Mouse (Mus musculus) adrenal gland, adult 2 months (tissue): Measurements from ENCODE around the gene 1700001O22Rik. TPM values are rescaled to one million over a fixed set of nuclear protein-coding genes. Genes with fewer than 3 reads are reported as not detected.

Experiments used
- DNase-seq: peaks from one replicate; pipeline ENCODE4 v3.0.0; 2021
- long read RNA-seq: library from polyadenylated mRNA; stranded (forward); transcript quantifications from one replicate; pipeline ENCODE4 v2.0.0, GENCODE M21; 2021
- polyA plus RNA-seq: library from polyadenylated mRNA; depleted of rRNA; stranded (reverse); fragments of >200 nt; gene quantifications from 2 replicates; pipeline ENCODE4 v1.2.3, GENCODE M21; 2012; rRNA removed
- total RNA-seq, 2 experiments: library from RNA; stranded (reverse); gene quantifications; 2 replicates each; pipeline ENCODE4 v1.2.3; 2021

1700001O22Rik gene
- total RNA-seq (1 to 10 TPM; 1.8 to 5.0 TPM), polyA plus RNA-seq (2.8 and 3.6 TPM in 2 replicates)
- long read RNA-seq: 0 reads

DNA sequence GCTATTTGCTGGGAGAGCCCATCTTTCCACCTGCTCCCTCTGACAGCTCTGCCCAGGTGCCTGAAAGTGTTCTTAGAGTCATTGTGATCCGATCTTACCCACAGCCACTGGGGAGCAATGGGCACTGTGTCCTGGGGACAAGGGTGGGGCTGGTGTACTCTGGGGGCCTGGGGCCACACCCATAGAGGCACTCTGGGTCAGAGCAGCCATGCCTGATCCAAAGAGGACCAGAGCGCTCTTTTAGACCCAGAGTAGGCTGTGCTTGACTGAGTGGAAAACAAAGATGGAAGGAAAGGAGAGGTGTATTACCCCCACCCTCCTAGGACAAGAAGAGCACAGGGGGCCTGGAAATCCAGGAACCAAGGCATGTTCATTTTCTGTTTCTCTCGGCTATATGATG, at the start of gene 1700001O22Rik:
1700001O22Rik (minus strand) TSS at position 58 of the 400 bp plus-strand sequence.
- DNase-seq: no peak

DNA sequence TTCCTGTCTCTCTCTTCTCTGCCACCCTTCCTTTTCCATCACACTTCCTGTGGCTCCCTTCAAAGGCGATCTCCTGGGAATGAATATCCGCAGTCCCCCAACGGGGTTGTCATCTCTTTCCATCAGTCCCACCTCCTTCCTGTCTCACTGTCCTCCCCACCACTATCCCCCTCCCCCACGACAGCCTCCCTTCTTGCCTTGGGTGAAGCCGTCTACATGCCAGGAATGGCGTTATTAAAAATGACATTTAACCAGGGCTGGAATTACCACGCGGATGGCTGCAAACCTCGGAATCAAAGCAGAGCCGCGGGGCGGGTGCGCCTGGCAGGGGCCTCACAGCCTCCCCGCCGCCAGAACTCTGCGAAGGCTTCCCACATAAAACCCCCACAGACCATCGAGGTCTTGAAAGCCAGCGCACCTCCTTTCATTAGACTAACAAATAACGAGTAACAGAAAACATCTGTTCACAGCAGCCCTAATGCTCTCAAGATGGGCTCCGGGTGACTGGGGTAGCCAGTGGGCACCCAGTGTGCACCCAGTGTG, 49.4 kb upstream of the 1700001O22Rik start:
- DNase-seq: no peak

DNA sequence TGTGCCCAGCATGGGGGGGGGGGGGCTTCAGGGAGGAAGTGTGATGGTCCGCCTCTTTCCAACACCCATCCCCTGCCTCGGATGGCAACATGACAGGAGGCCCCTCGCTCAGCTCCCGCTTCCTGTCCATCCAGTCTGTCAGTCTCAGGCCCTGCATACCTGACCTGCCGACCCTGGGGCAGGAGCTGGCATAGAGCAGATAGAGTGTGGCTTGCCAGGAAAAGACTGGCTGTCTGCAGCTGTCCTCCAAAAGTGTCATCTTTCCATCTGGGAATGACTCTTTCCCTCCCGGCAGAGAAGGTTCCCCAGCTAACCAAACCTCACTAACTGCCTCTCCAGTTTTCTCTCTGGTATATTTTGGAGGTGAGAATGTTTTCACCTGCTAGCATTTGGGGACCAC, 47.1 kb upstream of the 1700001O22Rik start:
- DNase-seq: no peak

DNA sequence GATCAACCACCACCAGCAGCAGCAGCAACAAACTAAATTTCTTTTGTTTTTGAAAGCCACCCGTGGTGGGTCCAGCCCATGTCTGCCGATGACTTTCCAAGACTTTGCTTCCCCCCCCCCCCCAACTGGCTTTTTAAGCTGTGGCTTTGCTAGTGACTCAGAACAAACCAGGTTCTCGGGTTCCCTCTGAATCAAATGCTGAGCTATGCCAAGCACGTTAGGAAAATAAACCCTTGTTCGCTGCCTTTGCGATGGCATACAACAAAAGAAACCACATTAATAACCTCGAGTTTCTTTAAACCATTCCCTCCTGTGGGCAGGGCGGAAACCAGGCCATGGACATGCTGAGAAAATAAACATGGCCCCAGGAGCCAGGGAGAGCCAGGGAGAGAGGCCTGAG, 44.7 kb upstream of the 1700001O22Rik start:
- DNase-seq: no peak

DNA sequence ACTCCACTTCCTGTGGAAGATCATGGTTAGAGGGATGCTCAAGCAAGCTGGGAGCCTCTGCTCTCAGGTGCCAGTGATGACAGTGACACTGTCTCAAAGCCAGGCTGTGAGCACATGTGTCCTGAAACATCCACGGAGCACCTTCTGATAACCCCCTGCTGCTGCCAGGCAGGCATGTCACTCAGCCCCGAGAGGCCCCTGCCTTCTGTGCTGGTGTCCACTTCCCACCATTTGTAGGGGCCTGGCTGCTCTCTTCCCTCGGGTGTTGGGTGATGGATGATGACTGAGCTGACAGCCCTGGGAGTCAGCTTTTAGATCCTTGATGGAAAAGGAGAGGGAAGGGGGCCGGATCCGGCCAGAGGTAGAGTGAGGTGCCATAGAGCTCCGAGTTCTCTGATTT, 43.3 kb upstream of the 1700001O22Rik start:
- no peak for DNase-seq

DNA sequence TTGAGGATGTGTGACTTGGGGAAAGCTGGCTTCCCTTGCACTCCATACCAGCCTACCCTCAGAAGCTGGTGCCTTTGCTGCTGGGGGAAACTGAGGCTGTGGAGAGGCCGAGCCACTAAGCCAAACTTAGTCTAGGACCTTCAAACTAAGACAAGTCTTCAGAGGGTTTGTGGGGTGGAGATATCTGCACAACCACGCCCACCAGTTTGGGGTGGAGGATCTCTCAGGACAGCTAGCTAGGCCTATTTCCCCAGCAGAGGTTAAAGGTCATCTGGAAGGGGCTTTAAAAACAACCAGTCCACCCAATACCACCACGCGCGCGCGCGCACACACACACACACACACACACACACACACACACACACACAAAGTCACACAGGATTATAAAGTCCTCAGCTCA, 42.8 kb upstream of the 1700001O22Rik start:
- no peak for DNase-seq

DNA sequence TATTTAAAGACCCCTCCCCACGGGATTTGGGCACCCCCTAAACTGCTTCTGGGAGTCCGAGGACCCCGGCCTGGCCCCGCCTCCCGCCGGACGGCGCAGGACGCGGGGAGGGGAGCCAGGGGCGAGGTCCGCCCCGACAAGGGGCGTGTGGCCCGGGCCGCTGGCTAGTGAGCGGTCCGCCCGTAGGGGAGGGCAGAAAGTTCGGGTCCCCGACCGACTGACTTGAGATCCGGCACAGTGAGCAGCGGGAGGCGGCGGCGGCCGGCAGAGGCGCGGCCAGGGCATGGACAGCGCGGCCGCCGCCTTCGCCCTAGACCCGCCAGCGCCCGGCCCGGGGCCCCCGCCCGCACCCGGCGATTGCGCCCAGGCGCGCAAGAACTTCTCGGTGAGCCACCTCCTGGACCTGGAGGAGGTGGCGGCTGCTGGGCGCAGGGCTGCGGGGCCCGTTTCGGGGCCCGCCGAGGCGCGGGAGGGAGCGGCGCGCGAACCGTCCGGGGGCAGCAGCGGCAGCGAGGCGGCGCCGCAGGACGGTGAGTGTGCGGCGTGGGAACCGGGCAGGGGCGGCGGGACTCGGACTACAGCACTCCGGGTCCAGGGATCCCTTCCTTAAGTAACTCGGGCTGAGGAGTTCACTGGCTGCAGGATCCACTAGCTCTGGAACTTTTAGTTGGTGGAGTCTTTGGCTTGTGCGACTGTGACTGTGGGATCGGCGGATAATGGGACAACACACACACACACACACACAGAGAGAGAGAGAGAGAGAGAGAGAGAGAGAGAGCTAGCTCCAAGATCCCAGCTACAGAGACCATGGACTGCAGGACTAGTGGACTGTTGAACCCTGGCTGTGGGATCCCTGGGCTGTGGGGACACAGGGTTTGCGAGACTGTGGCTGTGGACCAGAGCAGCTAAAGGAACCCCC, 42.0 kb upstream of the 1700001O22Rik start:
- peak; percentile 39 for DNase-seq

DNA sequence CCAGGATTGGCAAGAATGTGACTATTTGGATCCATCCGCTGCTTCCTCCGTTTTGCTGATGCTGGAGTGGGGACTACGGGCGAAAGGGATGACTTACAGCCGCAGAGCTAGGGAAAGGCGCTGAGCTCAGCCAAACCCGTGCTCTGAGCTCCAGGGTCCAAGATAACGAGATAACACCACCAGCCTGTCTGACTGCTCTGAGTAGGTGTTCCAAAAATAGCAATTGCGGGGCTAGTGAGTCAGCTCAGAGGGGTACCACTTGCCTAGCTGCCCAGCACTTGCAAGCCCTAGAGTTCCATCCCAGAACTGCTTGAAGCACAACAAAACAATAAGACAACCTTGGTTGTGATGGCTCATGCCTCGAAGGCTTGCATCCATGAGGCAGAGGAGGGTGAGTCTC, 39.2 kb upstream of the 1700001O22Rik start:
- no peak for DNase-seq

DNA sequence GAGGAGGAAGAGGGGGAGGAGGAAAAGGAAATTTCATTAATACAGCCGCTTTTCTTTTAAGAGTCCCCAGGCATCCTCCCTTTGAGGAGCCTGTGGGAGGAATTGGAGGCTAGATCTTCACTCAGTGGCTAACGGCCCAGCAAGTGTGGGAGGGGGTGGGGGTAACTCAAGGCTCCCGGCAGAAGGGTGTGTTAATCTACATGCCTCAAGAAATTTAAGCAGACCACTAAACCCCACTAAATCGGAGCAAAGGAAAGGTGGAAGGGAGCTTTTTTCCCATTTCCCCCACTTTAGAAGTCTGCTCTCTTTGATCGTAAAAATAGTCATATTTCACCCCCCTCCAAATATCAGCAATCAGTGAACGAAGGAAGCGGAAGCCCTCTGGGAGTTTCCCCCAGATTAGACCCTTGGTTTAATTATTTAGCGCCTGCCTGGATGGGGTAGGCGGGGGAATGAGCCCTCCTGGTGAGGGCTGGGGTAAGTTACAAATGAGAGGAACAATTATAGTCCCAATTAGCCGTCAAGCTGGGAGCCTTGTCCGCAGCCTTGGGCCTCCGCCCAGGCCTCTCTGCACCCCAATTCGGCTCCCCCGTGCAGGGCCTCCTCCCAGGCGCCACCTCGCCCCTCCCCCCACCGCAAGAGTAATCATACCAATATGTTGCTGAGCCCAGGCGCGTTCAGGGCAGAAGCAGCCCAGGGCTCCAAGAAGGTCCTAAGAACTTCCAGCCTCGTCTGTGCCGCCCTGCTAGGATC, 33.0 kb upstream of the 1700001O22Rik start:
- no peak for DNase-seq

DNA sequence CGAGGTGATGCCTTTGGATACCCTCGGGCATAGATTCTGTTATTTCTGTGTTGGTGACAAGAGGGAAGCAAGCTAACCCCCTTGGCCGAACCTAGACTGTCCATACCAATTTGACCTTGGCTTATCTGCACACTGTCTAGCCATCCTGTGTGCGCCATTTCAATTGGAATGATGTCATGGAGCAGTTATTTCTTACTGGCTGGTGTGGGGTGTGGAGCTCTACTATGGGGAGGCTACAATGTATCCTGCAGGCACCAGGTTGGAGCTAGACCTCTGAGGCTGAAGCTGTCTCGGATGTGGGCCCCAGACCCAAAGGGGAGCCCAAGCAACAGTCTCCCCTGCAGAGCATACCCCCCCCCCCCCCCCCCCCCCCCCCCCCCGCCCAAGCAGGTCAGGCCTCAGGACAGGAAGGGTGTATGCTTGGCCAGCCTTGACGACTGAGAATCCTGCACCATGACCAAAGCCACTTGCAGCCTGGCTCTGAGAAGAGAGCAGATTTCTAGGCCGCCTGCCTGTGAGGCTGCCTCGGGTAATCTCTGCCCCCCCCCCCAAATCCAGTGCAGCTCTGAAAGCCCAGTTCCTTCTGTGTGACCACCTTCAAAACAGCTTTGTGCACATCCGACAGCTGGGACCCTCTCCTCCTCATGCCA, 31.0 kb upstream of the 1700001O22Rik start, which contains the start of gene Prrx2:
Prrx2 (plus strand) TSS at position 600 of the 650 bp plus-strand sequence.
- DNase-seq: no peak

DNA sequence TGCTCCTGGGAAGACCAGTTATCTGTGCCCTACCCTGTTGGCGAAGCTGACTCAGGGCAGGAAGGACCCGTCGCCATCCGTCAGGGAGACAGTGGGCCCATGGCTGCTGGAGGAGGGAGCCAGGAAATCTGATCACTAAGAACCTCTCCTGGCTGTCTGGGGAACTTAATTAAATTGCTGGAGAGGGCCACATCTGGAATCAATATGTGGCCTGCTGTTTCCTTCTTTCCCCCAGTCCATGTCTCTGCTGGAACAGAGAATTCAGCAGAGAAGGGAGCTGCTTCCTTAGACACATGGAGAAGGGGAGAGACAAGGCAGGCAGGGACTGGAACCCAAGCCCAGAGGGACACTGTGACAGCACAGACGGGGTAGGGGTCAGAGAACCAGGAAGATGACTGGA, 30.2 kb upstream of the 1700001O22Rik start:
- DNase-seq: no peak

DNA sequence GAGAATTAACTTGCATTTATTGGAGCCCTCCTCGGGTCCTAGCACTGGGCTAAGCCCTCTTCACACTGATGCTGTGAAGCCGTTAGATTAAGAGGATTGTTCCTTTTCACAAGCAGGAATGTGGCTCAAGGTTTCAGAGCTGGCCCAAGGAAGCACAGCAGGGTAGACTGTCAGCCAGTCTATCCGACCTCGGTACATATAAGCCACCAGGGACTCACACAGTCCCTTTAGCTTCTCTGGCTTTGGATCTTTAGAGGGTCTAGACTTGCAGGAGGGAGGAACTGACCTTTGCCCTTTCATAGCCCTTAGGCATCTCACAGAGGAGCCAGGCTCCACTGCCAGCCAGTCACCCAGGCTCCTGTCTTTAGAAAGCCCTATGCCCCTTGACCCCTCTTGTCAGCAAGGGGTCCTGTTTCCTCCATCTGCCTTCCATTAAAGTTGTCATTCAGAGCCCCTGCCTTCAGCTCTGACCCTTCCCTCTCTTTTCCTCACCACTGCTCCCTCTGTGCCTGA, 26.9 kb upstream of the 1700001O22Rik start, which contains the start of gene Asb6:
Asb6 (minus strand) TSS at position 51 of the 513 bp plus-strand sequence.
- DNase-seq: no peak

DNA sequence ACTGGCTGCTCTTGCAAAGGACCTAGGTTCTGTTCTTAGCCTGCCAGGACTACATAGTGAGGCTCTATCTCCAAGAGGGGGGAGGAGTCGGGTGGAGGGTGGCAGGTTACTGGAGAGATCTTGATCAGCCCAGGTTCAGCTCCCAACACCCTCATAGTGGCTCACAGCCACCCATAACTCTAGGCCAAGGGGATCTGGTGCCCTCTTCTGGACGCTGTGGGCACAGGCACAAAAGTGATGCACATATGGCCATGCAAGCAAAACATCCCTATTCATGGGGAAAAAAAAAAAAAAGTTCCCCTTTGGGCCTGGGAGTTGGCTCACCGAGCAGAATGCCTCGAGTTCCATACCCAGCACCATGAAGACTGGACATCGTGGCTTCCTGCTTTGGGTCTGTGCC, 25.9 kb upstream of the 1700001O22Rik start:
- DNase-seq: peak; percentile 46

DNA sequence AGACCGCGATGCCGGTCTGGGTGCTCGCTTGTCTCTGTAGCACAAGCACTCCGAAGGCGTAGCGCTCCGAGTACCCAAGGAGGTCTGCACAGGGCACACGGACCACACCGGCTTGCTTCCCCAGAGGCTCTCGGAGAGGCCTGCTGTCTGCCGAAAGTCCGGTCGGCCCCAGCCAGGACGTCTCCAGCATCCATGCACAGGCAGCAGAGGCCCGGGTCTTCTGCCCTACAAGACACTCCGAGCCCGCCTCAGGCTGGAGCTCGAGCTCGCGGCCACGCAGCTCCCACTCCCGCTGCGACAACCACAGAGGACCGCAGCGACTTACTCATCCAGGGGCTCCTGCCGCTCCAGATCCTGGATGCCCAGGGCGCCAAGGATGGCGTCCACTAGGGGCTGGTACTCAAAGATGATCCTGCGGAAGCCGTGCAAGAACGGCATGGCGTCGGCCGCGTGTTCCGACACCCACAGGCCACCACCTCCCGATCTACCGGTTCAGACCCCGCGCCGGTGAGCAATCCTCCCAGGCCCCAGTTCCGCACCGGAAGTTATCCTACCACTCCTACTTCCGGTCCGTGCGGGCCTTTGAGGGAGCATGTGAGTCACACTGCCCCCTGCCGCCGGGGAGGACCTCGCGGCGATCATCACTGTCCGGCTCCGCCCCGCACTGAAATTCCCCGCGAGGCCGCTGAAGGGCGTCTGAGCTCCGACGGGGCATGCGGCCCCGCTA, 24.5 kb upstream of the 1700001O22Rik start:
- peak; percentile 95 for DNase-seq

DNA sequence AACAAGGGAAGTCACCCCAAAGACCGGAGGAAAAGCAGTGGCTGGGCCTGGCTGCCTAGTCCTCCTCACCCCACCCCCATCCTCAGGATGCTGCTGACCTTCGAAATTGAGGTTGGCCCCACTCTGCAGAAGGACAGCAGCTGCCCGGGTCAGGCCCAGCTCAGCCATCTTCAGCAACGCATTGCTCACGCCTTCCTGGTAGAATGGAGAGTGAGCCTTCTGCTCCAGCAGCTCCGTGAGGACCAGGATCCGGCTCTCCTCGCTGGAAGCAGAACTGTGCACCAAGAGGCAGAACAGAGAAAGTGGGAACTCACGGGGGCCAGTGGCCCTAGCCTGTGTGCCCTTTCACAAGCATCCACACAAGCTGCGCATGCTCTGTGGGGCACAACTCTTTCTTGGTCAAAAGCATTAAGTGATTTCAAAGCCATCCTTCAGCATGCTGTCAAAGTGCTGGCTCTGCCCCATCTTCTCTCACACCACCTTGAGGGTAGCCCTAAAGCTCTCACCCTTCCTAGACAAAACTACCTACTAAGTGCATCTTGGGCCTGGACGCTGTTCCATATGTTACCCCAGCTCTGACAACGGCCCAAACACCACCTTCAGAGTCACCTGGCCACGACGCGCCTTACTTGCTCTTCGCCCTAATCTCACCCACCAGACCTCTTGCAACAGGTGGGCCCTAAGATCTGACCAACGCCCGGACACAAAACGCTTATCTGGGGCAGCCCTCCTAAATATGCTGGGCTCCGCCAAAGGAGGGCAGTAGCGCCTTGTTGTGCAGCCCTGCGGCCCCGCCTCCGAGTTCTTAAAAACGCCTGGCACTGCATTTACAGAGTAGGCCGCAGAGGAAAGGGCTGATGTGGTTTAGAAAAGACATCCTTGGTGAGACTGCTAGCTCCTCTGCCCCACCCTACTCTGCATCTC, 23.6 kb upstream of the 1700001O22Rik start:
- peak; percentile 67 for DNase-seq

DNA sequence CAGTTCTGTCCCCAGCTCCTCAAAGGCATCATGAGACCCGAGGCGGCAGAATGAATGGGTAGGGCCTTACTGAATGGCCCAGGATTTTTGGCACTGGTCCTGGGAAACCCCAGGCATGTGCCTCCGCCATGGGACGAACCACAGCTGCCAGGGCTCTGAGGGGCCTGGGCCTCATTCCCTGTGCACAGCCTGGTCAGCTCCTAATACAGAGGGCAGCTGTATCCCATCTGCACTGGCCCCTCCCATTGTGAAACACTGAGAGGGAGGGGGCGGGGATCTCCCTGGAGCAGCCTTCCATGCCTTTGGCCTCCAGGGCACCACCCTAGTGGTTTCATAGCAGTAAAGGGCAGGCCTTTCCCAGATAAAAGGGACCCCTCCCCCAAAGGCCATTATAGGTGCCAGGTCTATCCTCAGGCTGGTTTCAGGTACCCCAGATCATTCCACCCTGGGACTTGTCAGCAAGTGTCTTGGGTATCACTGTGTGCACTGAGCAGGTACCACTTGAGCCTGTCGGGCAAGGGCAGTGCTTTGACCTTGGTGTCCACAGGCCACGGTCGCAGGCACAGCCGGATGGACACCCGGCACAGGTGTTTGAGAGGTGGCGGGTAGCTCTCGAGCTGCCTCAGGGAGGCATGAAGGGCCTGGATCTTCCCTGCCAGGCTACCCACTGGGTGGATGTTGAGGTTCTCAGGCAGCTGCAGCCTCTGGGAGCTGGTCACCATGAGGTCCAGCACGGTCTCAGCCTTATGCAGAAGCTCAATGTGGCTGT, 20.1 kb upstream of the 1700001O22Rik start:
- DNase-seq: peak; percentile 43

DNA sequence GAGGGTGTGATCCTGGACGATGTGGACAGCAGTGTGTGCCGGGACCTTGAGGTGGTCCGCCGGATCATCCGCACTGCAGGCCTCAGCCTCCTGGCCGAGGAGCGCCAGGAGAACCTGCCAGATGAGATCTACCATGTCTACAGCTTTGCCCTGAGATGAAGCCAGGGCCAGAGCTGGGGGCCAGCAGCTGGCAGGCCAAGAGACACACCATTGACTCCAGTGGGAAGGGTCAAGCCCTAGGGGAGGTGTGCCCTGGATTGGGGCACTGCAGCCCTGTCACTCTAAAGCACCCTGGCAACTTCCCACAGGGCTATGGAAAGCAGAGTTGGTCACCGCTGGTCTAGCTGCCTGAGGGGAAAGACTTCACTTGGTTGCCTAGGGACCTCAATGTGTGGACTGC, 19.0 kb upstream of the 1700001O22Rik start:
- no peak for DNase-seq

DNA sequence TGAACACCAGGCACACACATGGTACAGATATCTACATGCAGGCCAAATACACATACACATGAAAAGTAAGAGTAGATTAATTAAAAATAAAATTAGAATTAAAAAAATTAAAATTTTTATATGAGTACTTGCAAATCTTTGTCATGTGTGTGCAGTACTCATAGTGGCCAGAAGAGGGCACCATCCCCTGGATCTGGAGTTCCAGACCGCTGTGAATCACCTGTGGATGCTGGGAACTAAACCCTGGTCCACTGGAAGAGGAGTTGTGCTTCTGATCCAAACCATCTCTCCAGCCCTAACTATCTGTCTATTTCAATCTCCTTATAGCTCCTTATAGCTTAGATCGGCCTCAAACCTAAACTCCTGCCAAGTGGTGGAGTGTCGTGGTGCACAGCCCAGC, 17.6 kb upstream of the 1700001O22Rik start:
- DNase-seq: no peak

DNA sequence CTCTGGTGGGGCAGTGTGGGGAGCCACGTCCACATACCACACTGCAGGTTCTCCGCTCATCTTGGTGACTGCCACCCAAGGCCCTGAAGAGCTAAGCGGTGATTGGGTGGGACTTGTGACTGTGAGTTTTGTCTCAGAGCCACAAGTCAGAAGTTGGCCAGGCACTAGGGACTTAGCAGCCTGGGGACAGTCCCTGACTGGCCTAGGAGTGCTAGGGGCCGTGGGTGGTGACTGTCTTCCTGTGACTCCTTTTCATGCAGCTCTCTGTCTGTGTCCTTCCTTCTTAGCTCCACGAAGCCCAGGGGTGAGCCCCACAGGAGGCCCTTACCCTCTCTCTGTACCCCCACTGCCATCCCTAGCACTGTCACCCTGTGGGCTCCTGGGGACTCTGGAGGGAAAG, 16.4 kb upstream of the 1700001O22Rik start:
- DNase-seq: no peak
